Mouse (Mus musculus) G1E (cell line): ENCODE data around the gene S100a13.

Experiments used
- CTCF ChIP-seq: IDR thresholded peaks from 2 replicates; pipeline ENCODE4 v1.5.1; 2012; ENCODE audit warnings: low read depth, low read length, inconsistent platforms, mixed read lengths
- GATA1 ChIP-seq: IDR thresholded peaks from 2 replicates; pipeline ENCODE4 v1.6.1; 2012; ENCODE audit warnings: borderline replicate concordance, low read length, inconsistent platforms, mixed read lengths
- GATA2 ChIP-seq: IDR thresholded peaks from 2 replicates; pipeline ENCODE4 v1.6.1; 2012; ENCODE audit warnings: low read depth, low read length, inconsistent platforms, borderline replicate concordance
- POLR2AphosphoS5 ChIP-seq: IDR thresholded peaks from 2 replicates; pipeline ENCODE4 v1.6.1; 2012; ENCODE audit warnings: low read depth, low read length, inconsistent platforms; ENCODE audit not compliant: insufficient replicate concordance
- TAL1 ChIP-seq: conservative IDR thresholded peaks from 2 replicates; pipeline ENCODE4 v1.6.1; 2012; ENCODE audit warnings: low read depth, low read length, inconsistent platforms, mixed read lengths

GRCm38 (mm10) chr3:90537141-90537904 lies 23.1 kb downstream of the S100a13 start, which contains the start of gene S100a16:
- TF ChIP-seq CTCF: no peak
- no peak for TF ChIP-seq GATA2
- no peak for TF ChIP-seq GATA1
- TF ChIP-seq POLR2AphosphoS5: no peak
- no peak for TF ChIP-seq TAL1
